Mouse (Mus musculus): Measurements from ENCODE around the gene Tbx1.
"Not testable (repeated sequence)": the region's sequence is repeated elsewhere in the genome, so short reads cannot be mapped to it uniquely, and the experiment has no call there.

Gene Tbx1

DNA sequence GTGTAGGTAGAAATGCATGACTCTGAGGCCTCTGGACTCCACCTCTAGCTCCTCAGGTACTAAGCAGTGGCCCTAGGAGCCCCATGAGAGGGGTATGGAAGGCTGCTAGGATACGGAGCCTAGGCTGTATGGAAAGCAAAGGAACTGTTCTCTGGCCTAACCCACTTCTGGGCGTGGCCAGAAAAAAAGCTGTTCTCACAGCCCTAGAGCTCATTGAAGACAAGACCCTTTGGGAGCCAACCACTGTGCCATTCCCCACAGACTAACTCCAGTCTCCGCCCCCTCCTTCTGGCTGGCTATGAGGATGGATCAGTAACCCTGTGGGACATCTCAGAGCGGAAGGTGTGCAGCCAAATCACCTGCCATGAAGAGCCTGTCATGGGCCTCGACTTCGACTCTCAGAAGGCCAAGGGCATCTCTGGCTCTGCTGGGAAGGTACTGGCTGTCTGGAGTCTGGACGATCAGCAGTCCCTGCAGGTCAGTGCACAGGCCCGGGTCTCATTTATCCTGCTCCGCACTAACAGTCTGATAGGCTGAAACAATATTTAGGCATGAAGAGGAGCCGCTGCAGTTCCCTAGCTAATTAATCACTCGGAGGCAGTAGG, 38.3 kb downstream of the Tbx1 start:
- DNase-seq (ENCODE audit: low spot score), result no peak

DNA sequence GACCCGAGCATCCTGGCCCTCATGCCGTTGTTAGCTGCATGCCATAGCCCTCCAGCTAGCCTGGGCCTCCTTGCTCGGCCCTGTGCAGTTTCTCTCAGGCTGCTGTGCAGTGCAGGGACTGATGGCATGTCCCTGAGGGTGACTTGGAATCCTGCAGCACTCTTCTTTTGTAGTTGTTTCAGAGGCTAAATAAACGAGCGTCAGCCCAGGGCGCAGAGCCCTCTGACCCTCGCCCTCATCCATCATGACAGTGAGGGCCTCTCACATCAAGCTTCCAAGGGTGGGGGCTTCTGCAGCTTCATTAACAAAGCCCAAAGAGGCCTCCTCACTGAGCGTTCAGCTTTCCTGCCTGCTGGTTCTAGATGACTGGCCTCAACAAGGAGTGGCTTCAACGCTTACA, 38.9 kb downstream of the Tbx1 start:
- DNase-seq (ENCODE audit: low spot score), result peak; percentile 32

- no peak for DNase-seq (ENCODE audit: low spot score)
Observed at GRCm38 (mm10) chr16:18547891-18548290, 42.6 kb downstream of the Tbx1 start.

- DNase-seq (ENCODE audit: low spot score), result no peak
Observed at GRCm38 (mm10) chr16:18543151-18543829, 47.2 kb downstream of the Tbx1 start.

GRCm38 (mm10) chr16:18539281-18539680, 51.2 kb downstream of the Tbx1 start:
- no peak for DNase-seq (ENCODE audit: low spot score)

DNA sequence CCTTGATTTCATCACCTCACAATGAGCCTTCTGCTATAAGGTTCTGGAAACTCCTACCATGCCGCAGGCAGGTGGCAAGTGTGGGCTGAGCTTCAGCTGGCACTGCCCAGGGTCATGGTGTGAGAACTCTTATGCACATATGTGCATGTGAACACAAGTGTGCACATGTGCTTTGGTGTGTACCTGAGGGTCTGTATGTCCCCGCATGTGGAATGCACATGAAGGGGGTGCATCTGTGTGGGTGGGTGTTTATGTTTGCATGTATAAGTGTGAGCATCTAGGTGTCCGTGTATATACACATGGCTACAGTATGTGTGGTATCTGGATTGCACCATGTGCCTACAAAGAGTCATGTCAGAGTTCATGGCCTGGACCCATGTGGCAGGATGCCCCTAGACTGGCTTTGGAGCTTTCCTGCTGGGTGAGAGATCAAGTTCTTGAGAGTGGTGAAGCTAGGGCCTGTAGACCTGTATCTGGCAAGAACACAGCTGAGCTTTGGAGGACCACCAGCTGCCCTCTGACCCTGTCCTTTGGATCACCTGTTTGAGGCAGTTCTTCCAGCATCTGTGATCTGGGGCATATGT, 53.0 kb downstream of the Tbx1 start:
- DNase-seq (ENCODE audit: low spot score), result no peak

GRCm38 (mm10) chr16:18533061-18533460, 57.4 kb downstream of the Tbx1 start:
- DNase-seq (ENCODE audit: low spot score), result not testable (repeated sequence)
